Mouse (Mus musculus) right cerebral cortex, postnatal 4 days (tissue): ENCODE measurements at regions not wholly inside any gene's neighbourhood (a gene's known extent, or its start where the extent isn't known, plus 50 kb on each side); places are given as distances from the start of the nearest gene placed in this dataset.

Source experiments
- DNase-seq: peaks from one replicate; pipeline ENCODE4 v3.0.0-alpha.2; 2022

DNA sequence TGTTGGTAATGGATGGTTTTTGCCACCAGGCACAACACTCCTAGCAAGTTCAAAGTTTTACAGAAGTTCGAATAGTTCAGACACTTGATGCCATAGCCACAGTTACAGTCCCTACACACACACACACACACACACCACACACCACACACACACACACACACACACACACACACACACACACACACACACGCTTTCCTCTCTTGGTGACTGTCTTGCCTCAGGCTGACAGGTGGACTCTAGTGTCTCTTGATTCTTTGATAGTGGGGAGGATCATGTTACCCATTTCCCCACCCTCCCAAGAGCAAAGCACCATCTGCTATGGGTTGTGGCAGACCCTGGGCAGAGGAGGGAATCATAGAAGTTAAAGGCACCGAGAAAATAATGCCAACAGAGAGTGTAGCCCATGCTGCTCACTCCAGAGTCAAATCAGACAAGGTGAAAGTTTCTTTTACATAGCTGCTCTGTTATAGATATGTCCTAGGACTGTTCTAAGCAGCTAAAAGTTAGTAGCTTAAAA lies 75.9 kb downstream of the Klhl25 start:
- no peak for DNase-seq

DNA sequence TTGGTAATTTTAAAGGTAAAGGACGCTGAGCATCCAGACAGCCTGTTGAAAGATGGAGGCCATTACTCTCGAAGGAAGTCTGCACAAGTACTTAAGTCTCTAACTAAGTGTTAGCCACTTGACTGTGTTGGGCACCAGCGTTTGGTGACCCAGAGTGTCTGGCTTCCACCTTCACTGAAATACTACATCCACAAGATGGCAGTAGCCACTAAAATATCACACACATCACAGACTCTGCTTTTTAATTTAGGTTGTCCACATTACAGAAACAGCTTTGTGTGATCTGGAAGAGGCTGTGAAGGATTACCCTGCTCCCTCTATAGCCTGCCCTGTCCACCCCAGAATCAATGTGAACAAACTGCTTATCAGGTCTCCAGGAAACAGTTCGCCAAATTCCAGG lies 79.4 kb downstream of the Klhl25 start:
- peak; percentile 23 for DNase-seq

DNA sequence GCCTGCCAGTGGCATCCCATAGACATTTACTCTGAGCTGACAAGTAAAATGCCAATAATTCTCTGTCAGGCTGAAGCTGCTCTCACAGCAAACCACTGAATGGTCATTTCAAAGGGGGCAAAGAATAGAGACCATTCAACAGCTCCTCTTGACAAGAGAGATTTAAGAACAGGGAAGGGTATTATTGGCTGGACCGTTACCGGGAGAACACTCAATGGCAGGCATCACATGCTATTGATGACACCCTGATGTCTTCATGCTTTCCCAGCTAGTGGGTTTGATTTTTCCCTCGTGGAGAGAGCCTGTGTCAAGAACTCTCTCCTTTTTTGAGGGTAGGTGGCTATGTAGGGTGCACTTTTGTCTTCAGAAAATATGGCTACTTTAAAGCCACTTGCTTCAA lies 95.7 kb downstream of the Klhl25 start:
- DNase-seq: no peak

DNA sequence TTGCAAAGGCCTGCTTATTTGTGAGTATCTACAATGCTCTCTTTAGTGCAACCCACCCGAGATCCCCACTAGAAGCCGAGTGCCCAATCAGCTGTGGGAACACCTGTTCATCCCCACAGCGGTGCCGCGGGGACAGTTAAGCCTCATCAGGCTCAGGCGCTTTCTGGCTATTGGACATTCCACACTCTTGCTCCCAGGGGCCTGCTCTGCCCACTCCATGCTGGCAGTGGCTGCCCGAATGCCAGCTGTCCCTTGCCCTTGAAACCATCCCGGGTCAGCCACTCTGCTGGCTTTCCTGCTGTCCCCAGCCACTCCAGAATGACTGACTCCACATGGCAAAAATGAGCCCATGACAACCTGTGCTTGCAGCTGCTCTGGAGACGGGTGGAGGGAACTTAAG lies 107.6 kb downstream of the Klhl25 start:
- DNase-seq: no peak

DNA sequence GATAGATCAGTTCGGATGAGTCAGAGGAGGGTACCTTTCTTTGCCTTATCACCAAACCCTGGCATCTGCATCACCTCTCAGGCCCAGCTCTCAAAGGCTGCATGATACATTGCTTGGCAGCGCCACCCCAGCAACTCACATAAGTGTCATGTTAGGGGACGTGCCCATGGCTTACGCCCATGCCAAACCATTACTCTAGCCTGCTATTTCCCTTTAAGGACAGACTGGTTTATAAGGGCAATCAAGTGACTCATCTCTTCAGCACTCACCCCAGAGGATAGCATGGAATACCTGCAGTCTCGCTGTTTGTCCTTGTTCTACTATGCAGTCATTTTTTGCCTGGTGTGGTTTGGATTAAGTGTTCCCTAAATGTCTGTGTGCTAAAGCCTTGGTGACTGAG lies 109.3 kb downstream of the Klhl25 start:
- DNase-seq: no peak

DNA sequence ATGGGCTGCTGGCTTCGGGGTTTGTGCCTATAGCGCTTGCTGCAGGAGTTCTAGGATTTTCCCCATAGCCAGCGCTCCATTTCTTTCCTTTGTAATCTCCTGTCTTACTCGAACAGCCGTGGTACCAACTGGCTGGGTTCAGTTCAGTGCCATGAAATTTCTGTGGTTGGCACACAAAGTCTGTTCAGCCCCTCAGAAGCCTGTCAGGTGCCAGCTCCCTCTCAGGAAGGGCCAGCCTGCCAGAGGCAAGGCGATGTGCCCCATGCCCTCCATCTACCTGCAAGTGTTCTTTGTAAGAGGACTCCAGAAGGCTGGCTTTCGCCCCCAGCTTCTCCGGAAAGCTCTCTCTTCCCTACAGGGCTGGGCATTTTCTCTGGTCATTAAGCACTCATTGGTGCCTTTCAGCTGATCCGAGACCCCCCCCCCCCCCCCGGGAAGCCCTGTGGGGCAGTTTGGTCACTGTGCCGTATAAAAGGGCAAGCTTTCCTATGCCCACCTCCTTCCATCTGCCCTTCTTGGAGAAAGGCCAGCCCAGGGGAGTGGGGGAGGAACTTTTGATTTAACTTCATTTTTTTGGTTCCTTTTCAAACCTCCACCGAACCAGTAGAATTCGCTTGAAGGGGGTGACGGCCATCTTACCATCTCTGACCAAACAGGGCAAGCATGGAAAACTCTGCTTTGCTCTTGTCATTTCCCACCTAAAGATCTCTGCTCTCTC lies 112.0 kb downstream of the Klhl25 start:
- DNase-seq: no peak

DNA sequence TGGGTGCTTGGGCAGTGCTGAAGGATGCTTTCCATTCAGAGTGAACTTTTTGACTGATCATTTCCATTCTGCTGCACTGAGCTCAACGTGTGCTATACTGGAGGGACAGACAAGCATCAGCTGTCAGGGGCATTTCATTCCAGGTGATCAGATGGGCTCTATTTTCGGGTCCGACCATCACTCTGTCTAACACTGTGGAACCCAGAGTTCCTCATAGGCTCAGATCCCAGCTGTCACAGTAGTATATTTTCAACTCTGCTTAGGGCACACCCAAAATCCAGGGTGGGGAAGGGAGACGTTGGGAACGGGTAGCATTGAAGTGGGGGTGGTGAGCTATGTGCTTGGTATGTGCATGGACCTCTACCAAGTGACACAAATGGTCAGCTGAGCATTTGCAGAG lies 120.1 kb downstream of the Klhl25 start:
- no peak for DNase-seq

DNA sequence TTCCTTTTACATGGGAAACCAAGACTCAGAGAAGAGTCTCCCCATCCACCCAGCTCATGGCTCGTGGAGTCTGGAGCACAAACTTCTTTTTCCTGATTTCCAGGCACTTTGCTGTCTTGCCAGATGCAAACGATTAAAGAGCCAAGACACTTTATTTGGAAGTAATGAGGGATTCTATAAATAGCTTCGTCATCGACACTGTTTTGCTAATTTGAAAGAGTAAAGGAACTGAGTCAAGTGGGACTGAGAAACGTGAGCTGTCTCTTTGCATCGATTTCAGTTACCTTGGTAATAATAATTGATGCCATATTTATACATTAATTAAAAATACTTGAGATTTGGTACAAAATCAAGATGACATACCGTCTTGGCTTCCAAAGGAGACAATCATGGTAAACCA lies 122.8 kb downstream of the Klhl25 start:
- no peak for DNase-seq

DNA sequence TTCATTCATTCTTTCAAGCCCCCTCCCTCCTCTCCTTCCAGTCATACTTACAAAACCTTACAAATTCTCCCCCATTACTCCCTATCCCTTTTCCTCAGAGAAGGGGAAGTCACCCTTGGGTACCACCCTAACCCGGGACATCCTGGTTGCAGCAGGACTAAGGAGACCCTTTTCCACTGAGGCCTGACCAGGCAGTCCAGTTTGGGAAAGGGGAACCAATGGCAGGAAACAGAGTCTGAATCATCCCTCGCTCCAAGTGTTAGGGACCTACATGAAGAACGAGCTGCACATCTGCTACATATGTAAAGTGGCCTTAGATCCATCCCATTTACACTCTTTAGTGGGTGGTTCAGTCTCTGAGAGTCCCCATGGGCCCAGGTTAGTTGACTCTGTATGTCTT lies 123.6 kb downstream of the Klhl25 start:
- DNase-seq: no peak

DNA sequence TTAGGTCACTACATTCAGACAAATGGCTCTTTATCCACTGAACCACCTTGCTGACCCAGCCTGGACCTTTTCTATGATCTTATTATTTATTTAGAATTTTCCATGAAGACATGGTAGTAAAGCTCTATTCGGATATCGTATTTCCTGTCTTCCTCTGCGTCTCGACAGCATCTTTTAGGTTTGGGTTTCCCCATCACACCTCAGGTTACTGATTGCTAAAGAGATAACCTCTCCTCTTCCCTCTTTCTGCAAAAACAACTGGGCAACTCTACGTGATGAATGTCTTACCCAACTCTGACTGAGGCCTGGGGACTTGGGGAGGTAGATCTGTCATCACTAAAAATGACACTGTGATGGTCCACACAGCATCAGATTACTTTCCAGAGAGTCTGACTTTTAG lies 133.4 kb downstream of the Klhl25 start:
- no peak for DNase-seq

DNA sequence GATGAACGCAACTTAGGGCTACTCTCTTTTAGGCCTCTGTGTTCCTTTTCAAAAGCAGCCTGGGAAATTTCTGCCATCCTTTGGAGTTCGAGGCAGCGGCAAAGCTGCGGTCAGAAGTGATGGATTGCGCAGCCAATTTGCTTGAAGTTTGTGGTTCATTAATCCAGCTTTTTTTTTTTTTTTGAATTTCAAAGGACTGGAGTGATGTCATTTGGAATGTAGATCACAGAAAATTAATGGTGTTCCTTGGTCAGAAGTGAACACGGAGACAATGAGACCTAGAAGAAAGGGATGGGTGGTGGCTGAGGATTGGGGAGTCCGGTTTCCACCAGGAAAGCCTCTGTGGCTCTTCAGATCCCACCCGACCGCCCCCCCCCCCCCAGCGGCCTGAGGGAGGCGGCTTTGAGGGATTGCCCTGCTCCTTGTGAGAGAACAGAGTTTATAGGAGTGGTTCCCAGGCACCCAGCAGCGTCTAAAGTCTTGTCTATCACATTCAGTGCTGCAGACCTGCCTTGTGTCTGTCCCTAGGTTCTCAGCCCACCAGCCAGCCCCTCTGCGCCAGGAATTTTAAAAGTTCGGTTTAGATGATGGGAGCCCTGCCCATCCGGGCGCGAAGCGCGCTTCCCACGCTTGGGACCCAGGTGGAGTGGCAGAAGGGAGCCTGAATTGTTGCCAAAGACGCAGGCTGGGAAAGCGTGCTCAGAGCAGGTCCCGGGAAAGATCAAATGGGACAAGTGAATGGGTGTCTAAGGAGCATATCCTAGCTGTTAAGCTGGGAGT lies 135.1 kb downstream of the Klhl25 start:
- DNase-seq: peak; percentile 66

DNA sequence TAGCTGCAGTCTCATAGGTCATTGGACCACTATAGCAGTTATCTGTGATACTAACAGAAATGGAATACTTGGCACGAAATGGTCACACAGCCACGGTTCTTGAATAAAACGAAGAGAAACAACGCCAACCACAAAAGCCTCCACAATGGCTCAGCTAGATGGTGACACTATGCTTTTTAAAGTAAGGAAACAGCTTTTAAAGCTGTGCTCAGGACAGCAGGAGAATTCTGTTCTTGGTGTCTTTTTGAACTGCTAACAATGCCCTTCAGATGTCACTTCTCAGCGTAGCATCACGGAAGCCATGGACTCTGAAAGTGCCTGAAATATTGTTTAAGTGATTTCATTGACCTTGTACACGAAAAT lies 135.7 kb downstream of the Klhl25 start:
- no peak for DNase-seq

DNA sequence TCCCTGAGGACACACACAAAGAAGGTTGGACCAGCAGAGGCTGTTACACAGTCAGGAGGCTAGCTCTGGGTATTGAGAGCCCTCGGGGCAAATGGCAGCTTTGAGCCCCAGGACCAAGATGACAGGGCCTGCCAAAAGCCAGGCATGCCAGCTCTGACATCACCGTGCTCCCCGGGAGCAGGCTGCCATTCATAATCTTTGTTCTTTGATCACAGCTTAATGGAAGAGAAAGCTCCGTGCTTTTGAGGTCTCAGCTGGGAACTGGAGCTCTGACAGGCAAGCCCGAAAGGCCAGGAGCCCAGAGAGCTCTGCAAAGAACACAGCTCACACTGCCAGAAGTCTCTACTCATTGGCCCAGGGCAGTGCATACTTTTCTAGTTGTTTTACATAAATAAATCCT lies 150.7 kb downstream of the Klhl25 start:
- DNase-seq: peak; percentile 26

DNA sequence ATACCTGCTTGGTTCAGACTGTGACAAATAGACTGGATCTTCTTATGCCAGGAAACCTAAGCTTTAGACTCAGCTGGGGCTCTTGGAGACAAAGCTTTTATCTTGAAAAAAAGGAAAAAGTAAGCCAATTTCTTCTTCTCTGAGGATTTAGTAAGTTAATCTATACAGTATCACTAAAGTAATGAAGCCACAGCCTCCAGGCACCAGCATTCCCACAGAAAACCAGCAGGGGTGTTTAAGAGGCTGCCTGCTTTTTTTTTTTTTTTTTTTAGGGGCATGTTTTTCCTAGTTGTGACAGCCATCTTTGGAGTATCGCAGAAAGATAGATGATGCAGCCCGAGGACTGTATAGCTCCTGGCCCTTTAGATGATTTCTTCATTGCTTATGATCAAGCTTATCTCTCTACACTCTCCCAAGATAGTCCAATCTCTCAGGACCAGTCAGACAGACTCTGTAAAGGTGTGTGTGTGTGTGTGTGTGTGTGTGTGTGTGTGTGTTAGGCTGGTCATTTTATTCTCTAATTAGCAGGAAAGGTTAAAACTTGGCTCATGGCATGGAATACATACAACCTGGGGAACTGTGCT lies 151.3 kb downstream of the Klhl25 start:
- DNase-seq: no peak

DNA sequence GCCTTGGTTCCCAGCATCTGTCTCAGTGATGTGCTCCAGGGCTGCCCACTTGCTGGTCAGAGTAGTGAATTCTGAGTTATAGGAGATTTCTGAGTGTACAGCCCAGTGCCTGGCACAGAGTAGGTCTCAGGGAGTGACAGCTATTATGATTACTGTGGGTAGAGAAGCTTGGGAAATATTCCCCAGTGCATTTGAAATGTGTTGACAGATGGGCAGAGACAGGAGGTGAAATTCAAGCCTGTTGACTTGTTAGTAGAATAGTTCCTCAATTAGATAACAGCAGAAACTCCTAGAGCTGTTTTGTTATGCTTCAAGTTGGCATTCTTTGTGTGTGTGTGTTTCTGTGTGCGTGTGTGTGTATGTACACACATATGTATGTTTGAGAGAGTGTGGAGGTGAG lies 152.9 kb downstream of the Klhl25 start:
- no peak for DNase-seq

DNA sequence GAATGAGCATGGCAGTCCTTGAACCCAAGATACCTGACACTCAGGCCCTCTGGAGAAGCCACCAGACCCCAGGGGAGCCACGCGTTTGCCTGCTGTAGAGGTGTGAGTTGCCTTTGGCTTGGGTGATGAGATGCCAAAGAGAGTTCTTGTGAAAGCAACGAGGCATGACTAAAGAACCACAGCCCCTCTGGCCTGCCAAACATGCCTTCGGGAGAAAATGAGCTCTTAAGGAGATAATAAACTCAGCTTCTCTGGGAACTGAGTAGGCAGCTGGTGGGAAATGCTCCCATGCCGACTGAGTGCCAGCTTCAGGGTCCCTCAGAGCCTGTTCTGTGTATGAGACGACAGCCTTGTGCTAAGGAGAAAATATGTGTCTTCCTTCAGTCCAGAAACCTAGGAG lies 160.1 kb downstream of the Klhl25 start:
- DNase-seq: peak; percentile 16

DNA sequence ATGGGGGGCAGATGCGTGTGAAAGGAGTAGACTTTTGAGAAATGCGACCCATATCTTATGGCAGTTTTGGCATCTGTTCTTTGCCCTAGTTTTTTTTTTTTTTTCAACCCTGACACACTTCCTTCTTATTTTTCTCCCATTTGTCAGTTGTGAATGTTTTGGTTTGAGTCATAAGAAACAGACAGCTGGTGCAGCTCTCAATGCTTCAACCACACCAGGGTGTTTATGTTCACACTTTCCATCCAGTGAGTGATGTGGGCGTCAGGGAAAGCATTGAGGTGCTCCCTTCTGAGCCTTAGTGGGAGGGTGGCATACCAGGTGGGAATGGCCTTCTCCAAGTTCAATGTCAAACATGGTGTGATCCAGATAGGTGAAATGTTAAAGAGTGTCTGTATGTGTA lies 181.9 kb upstream of the Agbl1 start:
- no peak for DNase-seq

DNA sequence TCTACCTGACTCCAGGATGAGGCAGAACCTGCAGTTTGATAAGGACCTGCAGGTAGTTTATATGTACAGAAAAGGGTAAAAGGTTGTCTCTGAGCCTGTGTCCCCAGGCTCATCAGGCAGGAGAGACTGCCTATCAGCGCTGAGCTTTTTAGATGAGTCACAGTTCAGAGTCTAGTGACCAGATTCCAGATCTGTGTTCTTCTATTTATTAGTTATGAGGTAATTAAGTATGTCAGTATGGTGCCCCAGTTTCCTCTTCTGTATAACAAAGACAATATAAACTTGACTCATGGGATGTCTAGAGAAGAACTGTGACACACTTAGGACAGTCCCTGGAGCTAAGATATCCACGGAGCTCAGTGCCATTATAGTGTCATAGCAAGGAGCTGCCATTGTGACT lies 180.3 kb upstream of the Agbl1 start:
- DNase-seq: no peak

DNA sequence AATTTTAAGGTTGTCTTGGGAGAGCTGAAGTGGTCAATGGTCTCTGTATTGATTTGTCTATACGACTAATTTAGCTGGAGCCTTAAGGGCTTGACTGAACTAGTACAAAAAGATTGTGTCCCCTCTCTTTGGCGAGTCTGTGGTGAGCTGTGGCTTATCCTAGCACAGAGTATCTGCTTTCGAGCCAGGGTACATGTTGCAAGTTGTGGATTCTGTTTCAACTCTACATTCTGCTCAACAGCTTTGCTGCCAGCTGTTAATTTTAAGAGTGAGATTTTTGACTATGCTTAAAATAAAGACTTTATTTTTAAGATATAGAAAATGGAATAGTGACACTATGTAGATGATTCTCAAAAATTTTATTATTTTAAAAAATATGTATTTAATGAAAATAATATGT lies 175.8 kb upstream of the Agbl1 start:
- DNase-seq: no peak

DNA sequence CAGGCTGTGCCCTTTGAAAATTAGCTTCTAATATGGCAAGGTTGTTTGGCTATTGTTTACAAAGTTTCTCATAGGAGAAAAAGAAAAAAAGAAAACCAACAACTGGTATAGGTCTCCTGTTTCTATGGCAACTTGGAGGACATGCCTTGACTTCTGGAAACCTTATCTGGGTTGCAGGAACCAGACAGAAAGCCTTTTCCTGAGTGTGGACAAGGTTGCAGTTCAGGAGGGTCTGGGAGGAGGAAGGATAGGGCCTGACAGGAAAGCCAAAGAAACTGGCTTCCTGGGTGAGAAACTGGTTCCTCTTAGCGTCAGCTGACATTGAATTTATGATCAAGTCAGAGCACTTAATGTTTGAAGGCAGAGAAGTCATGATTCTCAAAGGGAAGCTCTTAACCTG lies 130.5 kb upstream of the Agbl1 start:
- DNase-seq: no peak

DNA sequence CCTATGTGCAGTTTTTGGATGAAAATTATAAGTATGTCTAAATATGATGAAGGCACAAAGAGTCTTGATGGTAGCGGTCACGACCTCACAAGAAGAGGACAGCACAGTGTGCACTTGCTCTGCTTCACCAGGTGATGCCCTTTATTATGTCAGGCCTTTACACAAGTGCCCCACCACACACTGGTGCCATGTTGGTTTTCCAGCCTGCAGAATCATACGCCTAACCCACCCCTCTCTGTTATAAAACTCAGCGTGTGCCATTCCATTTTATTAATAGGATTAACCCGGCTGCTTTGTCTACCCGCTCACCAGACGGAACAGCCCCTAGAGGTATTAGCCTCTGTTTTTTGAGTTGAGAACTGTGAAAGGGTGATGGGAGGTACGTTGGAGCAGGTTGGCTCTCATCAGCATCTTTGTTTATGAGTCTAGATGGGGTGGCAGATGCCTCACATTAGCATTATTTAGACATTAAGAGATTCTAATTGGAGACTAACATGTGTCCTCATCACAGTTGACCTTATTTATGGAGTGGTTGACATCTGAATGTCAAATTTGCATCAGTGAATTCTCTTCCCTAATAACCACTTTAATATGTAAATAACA lies 108.3 kb upstream of the Agbl1 start:
- no peak for DNase-seq

DNA sequence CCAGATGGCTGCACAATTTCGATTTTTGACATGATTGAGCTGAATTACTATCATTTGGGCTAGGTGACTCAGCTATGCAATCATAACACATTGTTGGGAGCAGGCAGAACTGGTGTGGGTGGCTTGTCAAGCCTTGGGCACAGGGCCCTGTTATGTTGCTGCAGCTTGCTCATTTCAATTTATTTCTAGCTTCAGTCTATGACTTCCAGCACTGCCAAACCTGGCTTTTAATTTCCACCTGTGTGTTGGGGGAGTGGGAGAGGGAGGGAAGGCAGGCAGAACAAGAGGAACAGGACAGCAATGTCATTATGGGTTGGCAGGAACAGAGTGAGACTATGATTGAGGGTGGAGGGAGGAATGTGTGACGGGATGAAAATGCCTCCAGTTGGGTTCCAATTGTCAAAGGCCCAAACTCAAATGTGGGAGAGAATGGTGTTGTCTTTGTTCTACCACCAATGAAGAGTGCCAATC lies 102.0 kb upstream of the Agbl1 start:
- no peak for DNase-seq

DNA sequence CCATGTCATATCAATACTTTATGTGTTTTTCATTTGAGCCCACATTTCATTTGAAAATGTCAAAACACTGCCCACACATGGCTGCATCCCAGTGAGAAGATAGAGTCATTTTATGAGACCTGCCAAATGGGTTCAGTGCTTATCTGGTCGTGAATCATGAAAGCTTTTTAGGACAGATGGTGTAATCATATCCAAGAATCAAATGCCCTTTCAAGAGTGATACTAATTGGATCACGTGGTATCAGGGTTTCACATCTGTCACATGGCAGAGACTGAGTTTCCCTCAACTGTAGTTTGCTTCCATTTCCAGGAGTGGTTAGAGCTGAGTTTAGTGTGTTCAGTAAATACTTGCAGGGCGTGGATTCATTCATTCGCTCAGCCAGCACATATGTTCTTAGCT lies 87.2 kb upstream of the Agbl1 start:
- no peak for DNase-seq

DNA sequence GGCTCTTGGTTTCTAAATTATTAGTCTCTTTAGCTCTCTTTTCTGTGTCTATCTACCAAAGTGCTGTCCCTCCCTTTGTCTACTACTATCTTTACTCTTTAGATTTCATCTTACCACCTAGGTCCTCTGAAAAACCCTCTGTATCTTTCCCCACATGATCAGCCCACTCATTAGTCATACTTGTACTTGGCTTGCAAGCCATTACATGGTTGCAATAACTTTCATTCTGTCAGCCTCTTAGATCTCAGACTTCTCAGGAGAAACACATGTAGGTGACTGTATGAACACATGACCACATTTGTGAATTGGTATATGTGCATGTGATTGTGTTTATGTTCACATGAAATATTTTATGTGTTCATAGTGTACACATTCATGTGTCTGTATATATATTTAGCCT lies 83.3 kb upstream of the Agbl1 start:
- DNase-seq: no peak
